Mouse (Mus musculus) inflammation-experienced regulatory T-cells, adult 16 weeks (primary cell): ENCODE measurements around the gene Tmem35b. TPM values are rescaled to one million over a fixed set of nuclear protein-coding genes. Genes with fewer than 3 reads are reported as not detected.

ENCODE experiments used
- polyA plus RNA-seq: library from polyadenylated mRNA; unstranded; fragments of 100-300 nt; shearing (Covaris generic); gene quantifications from one replicate; pipeline ENCODE4 v1.2.1, GENCODE M21; 2017

Tmem35b gene
- polyA plus RNA-seq, result 31.9 TPM

GRCm38 (mm10) chr4:127123391-127123790, at the start of gene Tmem35b:
Gene Tmem35b, plus strand, starts transcription at chr4:127123691.

GRCm38 (mm10) chr4:127076875-127077548, 46.5 kb upstream of the Tmem35b start, which contains the start of gene Zmym6:
Gene Zmym6, plus strand, starts transcription at chr4:127077383.

GRCm38 (mm10) chr4:127168914-127169345, 45.4 kb downstream of the Tmem35b start, which contains the start of gene Dlgap3:
Gene Dlgap3, plus strand, starts transcription at chr4:127169204.

Other genes with a start within 250 kb of the Tmem35b start
- gene Zmym4, start 155.6 kb upstream of the Tmem35b start, polyA plus RNA-seq, result 20.1 TPM
- gene Sfpq, start 102.4 kb upstream of the Tmem35b start, polyA plus RNA-seq, result 18.8 TPM
- gene Zmym1, start 62.5 kb upstream of the Tmem35b start, polyA plus RNA-seq, result 36.9 TPM
- gene Zmym6, start 46.3 kb upstream of the Tmem35b start, polyA plus RNA-seq, result 39.1 TPM
- not detected for gene Dlgap3, start 45.5 kb downstream of the Tmem35b start, polyA plus RNA-seq
- gene Smim12, start 120.1 kb downstream of the Tmem35b start, polyA plus RNA-seq, result 57.6 TPM
- not detected for gene Gja4, start 190.3 kb downstream of the Tmem35b start, polyA plus RNA-seq
- gene Gjb3, start 207.2 kb downstream of the Tmem35b start, polyA plus RNA-seq, result not detected
- not detected for gene Gjb4, start 230.4 kb downstream of the Tmem35b start, polyA plus RNA-seq
- gene Gjb5, start 234.5 kb downstream of the Tmem35b start, polyA plus RNA-seq, result not detected